ENCODE assay signal across 8 mouse cellular contexts in genomic region chr13:37994405-37994749, GRCm38 (mm10). TPM values are rescaled to one million over a fixed set of nuclear protein-coding genes. Genes with fewer than 3 reads are reported as not detected.
A peak's percentile ranks its signal among the peaks of the same experiment; 100 is the strongest.
DNase-seq lines count a peak whose midpoint lies in the region; ATAC-seq and TF ChIP-seq lines count a peak whose summit lies in the region.

No protein-coding gene starts in this region.

- DNase-seq in lung, adult 18-20 months = no peak
- DNase-seq in limb, embryonic 11.5 days (ENCODE audit: low spot score) = no peak
- DNase-seq in T-cell, adult 2 months (ENCODE audit: low spot score) = no peak
- no peak for DNase-seq in kidney, adult 18-20 months
- DNase-seq in c-Kit-positive CD71-positive TER-119-positive erythroid progenitor cells, embryonic 14.5 days (ENCODE audit: low spot score) = no peak

- no peaks in the 10 kb centered on the region for H3K27me3 ChIP-seq in lung, embryonic 16.5 days (ENCODE audit: control insufficient read depth, insufficient read depth, low read depth, low read length)
- H3K27me3 ChIP-seq in erythroblast, embryonic 14.5 days (ENCODE audit: control insufficient read depth) = no peaks in the 10 kb centered on the region; the same call in 1 of the 2 replicates
- no peaks in the 10 kb centered on the region for H3K27me3 ChIP-seq in limb, embryonic 11.5 days (ENCODE audit: control insufficient read depth, insufficient read depth, low read length)
- H3K27me3 ChIP-seq in small intestine, adult 2 months (ENCODE audit: control insufficient read depth, insufficient read depth, low read length) = no peaks in the 10 kb centered on the region

- no peak overlapping the region for H3K27ac ChIP-seq in lung, embryonic 16.5 days (ENCODE audit: low read length)
- peak overlapping the region; percentile 36; the same call in 1 of the 2 replicates for H3K27ac ChIP-seq in limb, embryonic 11.5 days (replicated peaks; ENCODE audit: low read depth, low read length)
- no peak overlapping the region for H3K27ac ChIP-seq in small intestine, adult 2 months (ENCODE audit: insufficient read depth, low read depth, low read length)

- no peaks in the 10 kb centered on the region for H3K9me3 ChIP-seq in lung, embryonic 16.5 days (ENCODE audit: control insufficient read depth, low read length)
- H3K9me3 ChIP-seq in erythroblast, embryonic 14.5 days (ENCODE audit: control insufficient read depth, low read length) = 0 out of 2 replicates have a peak, but pooled peaks cover 3% of the 10 kb centered on the region
- no peaks in the 10 kb centered on the region for H3K9me3 ChIP-seq in limb, embryonic 11.5 days (ENCODE audit: control insufficient read depth, low read length)

- no peak for TF ChIP-seq POLR2A in small intestine, adult 2 months (IDR thresholded peaks at IDR 0.05; ENCODE audit: low read depth, low read length)

- ATAC-seq in lung, embryonic 16.5 days (ENCODE audit: low read depth) = no peak; the same call in 1 of the 2 replicates
- ATAC-seq in limb, embryonic 11.5 days (ENCODE audit: insufficient number of reproducible peaks, low FRiP score, low TSS enrichment, low read depth) = peak; percentile 56

- 12% methylated on average over 7 of the region's 7 CpGs for WGBS in lung, embryonic 16.5 days
- 28% methylated on average over 7 of the region's 7 CpGs for WGBS in limb, embryonic 11.5 days
- 8% methylated on average over 7 of the region's 7 CpGs for WGBS in small intestine, adult 2 months

- peaks cover 17% of the 10 kb centered on the region; the same call in 1 of the 2 replicates for H3K36me3 ChIP-seq in lung, embryonic 16.5 days (ENCODE audit: control insufficient read depth, insufficient read depth, low read length)
- H3K36me3 ChIP-seq in erythroblast, embryonic 14.5 days (ENCODE audit: control insufficient read depth) = peaks cover 24% of the 10 kb centered on the region
- H3K36me3 ChIP-seq in limb, embryonic 11.5 days (ENCODE audit: control insufficient read depth, insufficient read depth, low read length) = peaks cover 10% of the 10 kb centered on the region; the same call in 1 of the 2 replicates
- H3K36me3 ChIP-seq in small intestine, adult 2 months (ENCODE audit: control insufficient read depth, insufficient read depth, low read length) = peaks cover 14% of the 10 kb centered on the region

- peak overlapping the region; percentile 62 for H3K4me2 ChIP-seq in lung, embryonic 16.5 days (ENCODE audit: low read depth, low read length)
- peak overlapping the region; percentile 38 for H3K4me2 ChIP-seq in limb, embryonic 11.5 days (ENCODE audit: low read depth, severe bottlenecking)

- peak overlapping the region; percentile 91 for H3K4me3 ChIP-seq in lung, embryonic 16.5 days (ENCODE audit: low read length)
- H3K4me3 ChIP-seq in erythroblast, embryonic 14.5 days (replicated peaks) = peak overlapping the region; percentile 95
- H3K4me3 ChIP-seq in limb, embryonic 11.5 days (ENCODE audit: low read depth, low read length) = peak overlapping the region; percentile 92
- H3K4me3 ChIP-seq in small intestine, adult 2 months (ENCODE audit: low read depth, low read length) = peak overlapping the region; percentile 90

- peaks cover 2% of the 10 kb centered on the region; the same call in 1 of the 2 replicates for H3K4me1 ChIP-seq in lung, embryonic 16.5 days (replicated peaks; ENCODE audit: control insufficient read depth, insufficient read depth, low read length)
- H3K4me1 ChIP-seq in erythroblast, embryonic 14.5 days (ENCODE audit: control insufficient read depth) = peaks cover 42% of the 10 kb centered on the region
- no peaks in the 10 kb centered on the region for H3K4me1 ChIP-seq in limb, embryonic 11.5 days (ENCODE audit: control insufficient read depth, insufficient read depth, low read length)
- H3K4me1 ChIP-seq in small intestine, adult 2 months (ENCODE audit: control insufficient read depth, insufficient read depth, insufficient read length, low read length) = no peaks in the 10 kb centered on the region

- no peak for TF ChIP-seq CTCF in small intestine, adult 2 months (IDR thresholded peaks at IDR 0.05; ENCODE audit: extremely low read depth, insufficient read length, insufficient replicate concordance, low read depth, low read length)

- H3K9ac ChIP-seq in lung, embryonic 16.5 days (ENCODE audit: low read length) = peak overlapping the region; percentile 63
- H3K9ac ChIP-seq in limb, embryonic 11.5 days (ENCODE audit: low read length) = peak overlapping the region; percentile 97; the same call in 1 of the 2 replicates

RNA-seq across cellular contexts. Expression of gene Ssr1, which starts 0.4 kb away (rescaled TPM):
- polyA plus RNA-seq in lung, embryonic 16.5 days (2015; fragmentation: Nextera tagmentation; extraction: Ambion mirVana) = 151 and 163 TPM in 2 replicates
- 1.1 and 3.0 TPM in 2 replicates for polyA plus RNA-seq in erythroblast, embryonic 14.5 days (2012)
- polyA plus RNA-seq in limb, embryonic 11.5 days (2014; fragmentation: Nextera tagmentation; extraction: Ambion mirVana) = 123 and 126 TPM in 2 replicates
- polyA plus RNA-seq in small intestine, adult 2 months (2012; rRNA removed) = 1.8 and 3.0 TPM in 2 replicates

RNA-seq across cellular contexts. Expression of gene Riok1, which starts 42.4 kb away (rescaled TPM):
- 55.2 and 56.0 TPM in 2 replicates for polyA plus RNA-seq in lung, embryonic 16.5 days (2015; fragmentation: Nextera tagmentation; extraction: Ambion mirVana)
- 0.90 and 1.2 TPM in 2 replicates for polyA plus RNA-seq in erythroblast, embryonic 14.5 days (2012)
- polyA plus RNA-seq in limb, embryonic 11.5 days (2014; fragmentation: Nextera tagmentation; extraction: Ambion mirVana) = 55.2 and 56.4 TPM in 2 replicates
- polyA plus RNA-seq in small intestine, adult 2 months (2012; rRNA removed) = 3.0 and 7.3 TPM in 2 replicates

RNA-seq across cellular contexts. Expression of gene Cage1, which starts 42.5 kb away (rescaled TPM):
- polyA plus RNA-seq in lung, embryonic 16.5 days (2015; fragmentation: Nextera tagmentation; extraction: Ambion mirVana) = 1.1 and 1.9 TPM in 2 replicates
- polyA plus RNA-seq in erythroblast, embryonic 14.5 days (2012) = 0.02 TPM in 1 of 2 replicates, not detected in the other
- 0.96 and 0.99 TPM in 2 replicates for polyA plus RNA-seq in limb, embryonic 11.5 days (2014; fragmentation: Nextera tagmentation; extraction: Ambion mirVana)
- polyA plus RNA-seq in small intestine, adult 2 months (2012; rRNA removed) = 0.04 TPM in 1 of 2 replicates, not detected in the other

Comparison
In these comparisons a context has a peak if more than half of its experiments do, and no peak if none do; other contexts are left out.
1. RNA of gene Ssr1, which starts 0.4 kb away (polyA plus RNA-seq): 151 to 163 TPM in lung, embryonic 16.5 days and 123 to 126 TPM in limb, embryonic 11.5 days; 1.8 to 3.0 TPM in small intestine, adult 2 months and 1.1 to 3.0 TPM in erythroblast, embryonic 14.5 days; every median in the first group is over 10 times any median in the second.
2. Peak in every context shown above with its lines, with median percentiles within 50 percentile points of each other: H3K4me3 ChIP-seq.